Mouse (Mus musculus) brain, embryonic 14.5 days (tissue): ENCODE measurements at regions not wholly inside any gene's neighbourhood (a gene's known extent, or its start where the extent isn't known, plus 50 kb on each side); places are given as distances from the start of the nearest gene placed in this dataset.

Experiments
- DNase-seq: peaks from one replicate; pipeline ENCODE4 v3.0.0-alpha.2; 2011; ENCODE audit warnings: low read depth
- CTCF ChIP-seq: fragments of 200-500 bp; IDR thresholded peaks from 2 replicates; pipeline ENCODE4 v1.5.1; 2012; ENCODE audit warnings: inconsistent platforms, mild to moderate bottlenecking, moderate library complexity, borderline replicate concordance; ENCODE audit not compliant: insufficient read depth, insufficient read length; ENCODE audit errors: extremely low read depth
- POLR2A ChIP-seq: fragments of 200-500 bp; IDR thresholded peaks from 2 replicates; pipeline ENCODE4 v1.6.1; 2012; ENCODE audit warnings: mild to moderate bottlenecking, inconsistent platforms, borderline replicate concordance; ENCODE audit not compliant: poor library complexity, insufficient read depth, insufficient read length, severe bottlenecking; ENCODE audit errors: extremely low read depth

DNA sequence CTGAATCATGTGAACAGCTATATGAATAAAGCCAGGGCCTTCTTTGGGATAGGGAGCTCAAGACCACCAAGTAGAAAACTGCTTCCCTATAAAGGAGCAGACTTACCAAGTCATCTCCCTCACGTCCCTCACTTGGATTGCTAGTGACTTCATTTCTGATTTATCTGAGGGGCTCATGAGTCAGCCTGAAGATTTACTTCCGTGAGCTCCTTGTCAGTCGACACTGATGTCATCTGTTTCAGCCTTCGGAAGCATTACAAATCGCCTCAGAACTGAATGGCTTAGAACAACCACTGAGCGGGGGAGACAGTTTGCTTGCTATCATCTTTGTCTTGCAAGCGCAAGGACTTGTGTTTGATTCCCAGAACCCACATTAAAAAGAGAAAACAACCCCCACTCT lies 81.5 kb upstream of the Galnt15 start:
- TF ChIP-seq CTCF (no peak), POLR2A (no peak)
- DNase-seq, result peak; percentile 44

DNA sequence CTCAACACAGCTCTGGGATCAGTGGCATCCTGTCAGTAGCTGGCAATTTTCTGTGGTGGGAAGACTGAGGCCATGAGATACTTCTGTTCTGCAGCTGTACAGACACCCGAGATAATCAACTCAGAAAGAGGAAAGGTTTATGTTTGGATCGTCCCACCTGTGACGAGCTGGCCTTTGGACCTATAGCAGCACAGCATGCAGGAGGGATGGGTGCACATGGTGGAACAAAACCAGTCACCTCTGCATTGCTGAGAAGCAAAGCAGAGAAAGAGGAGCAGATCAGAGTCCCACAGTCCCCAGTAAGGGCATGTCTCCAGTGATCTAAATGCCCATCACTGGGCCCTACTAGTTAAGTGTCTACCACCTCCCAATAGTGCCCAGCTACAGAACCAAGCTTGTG lies 76.9 kb upstream of the Galnt15 start:
- TF ChIP-seq POLR2A, result no peak
- no peak for TF ChIP-seq CTCF
- DNase-seq, result no peak

DNA sequence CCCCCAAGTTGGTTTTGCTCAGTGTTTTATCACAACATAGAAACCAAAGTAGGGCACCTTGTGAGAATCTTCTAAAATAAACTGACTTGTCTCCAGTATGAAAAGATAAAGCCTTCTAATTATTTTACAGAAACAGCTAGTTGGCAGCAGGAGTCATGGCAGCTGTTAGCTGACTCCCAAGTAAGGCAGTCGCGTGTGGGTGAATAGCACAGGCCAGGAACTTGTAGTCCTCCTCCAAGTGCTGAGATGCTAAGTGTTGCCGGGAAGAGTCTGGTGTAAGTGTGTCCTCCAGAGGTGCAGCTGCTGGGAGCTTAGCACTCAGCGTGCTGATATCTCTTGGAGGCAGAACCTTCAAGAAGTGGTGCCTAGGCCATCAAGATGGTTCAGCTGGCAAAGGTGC lies 75.0 kb upstream of the Galnt15 start:
- peak; percentile 37 for DNase-seq
- TF ChIP-seq POLR2A, result no peak
- TF ChIP-seq CTCF, result no peak

DNA sequence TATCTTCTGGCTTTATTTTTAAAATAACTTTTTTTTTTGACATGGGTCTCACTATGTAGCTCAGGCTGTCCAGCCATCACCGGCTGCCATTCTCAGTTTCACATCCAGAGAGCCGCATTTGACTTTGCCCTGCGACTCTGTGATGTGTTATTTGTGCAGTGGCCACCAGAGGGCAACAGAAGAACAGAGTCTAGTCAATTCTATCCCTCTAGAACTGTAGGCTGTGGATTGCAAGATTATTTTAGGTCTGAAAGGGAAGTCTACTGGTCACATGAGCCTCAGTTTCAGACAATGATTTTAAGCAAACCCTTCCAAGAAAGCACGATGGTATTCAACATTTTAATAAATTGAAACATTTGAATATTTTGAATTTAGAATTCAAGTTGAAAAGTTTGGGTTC lies 73.8 kb upstream of the Galnt15 start:
- peak; percentile 87 for DNase-seq
- TF ChIP-seq CTCF, result peak; percentile 84
- no peak for TF ChIP-seq POLR2A

DNA sequence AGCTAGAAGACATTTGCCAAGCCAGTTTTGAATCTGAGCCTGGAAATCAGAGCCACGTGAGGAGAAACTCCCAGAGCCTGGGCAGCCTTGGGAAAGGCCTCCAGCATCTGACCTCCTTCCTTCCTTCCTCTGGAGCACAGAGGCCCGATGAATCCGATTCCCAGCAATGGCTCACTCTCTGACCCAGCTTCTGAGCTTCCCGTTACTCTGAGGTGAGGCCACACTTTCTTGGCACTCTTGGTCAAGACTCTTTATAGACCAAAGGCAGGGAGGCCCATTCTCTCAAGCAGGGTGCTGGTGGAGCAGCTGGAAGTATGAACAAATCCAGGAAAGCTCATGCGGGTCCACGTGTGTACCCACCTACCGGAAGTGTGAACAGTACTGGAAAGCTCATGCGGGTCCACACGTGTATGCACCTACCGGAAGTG lies 71.6 kb upstream of the Galnt15 start:
- no peak for TF ChIP-seq POLR2A
- no peak for TF ChIP-seq CTCF
- no peak for DNase-seq

DNA sequence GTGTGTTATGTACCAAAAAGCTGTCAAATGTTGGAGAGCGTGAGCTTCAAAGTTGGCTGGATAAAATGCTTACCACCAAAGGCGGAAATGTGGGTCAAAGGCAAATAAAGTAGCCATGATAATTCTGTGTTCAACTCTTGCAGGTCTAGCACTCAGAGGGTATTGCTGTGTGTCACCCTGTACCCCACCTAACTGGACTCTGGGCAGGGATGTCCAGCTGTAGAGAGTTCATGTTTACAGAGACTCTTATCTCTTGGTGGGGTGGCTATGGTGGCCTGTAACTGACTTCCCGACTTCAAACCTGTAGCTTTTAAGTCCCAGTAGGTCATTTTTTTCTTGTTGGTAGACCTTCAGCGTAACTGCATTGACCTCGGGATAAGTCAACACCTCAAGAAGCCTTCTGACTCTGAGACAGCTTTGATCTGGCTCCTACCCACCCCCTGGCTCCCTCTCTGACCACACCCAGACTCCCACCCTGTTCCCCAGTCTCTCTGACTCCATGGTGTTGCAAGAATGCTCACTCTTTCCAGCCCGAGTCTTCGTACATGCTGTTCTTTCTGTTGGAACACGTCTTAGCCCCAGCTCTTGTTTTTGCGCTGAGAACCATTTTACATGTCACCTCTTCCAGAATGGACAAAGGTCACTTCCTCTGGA lies 68.5 kb upstream of the Galnt15 start:
- TF ChIP-seq CTCF (no peak), POLR2A (no peak)
- no peak for DNase-seq

DNA sequence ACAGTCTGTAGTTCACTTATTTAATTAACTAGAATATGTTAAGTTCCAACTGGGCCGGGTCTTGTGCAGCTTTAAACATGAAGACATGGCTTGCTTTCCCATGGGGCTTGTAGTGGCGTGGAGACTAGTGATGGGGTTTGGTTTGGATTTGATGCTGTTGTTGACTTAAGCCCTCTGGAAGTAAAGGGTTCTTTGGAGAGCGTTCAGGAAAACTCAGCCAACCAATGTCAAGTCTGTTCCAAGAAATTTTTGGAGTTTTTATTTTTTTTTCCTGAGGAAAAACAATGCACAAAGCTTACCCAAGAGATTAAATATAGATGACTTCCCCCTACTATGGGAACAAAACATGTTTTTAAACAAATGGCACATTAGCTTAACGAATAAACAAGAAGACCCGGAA lies 67.3 kb upstream of the Galnt15 start:
- no peak for DNase-seq
- TF ChIP-seq POLR2A, result no peak
- TF ChIP-seq CTCF, result no peak

DNA sequence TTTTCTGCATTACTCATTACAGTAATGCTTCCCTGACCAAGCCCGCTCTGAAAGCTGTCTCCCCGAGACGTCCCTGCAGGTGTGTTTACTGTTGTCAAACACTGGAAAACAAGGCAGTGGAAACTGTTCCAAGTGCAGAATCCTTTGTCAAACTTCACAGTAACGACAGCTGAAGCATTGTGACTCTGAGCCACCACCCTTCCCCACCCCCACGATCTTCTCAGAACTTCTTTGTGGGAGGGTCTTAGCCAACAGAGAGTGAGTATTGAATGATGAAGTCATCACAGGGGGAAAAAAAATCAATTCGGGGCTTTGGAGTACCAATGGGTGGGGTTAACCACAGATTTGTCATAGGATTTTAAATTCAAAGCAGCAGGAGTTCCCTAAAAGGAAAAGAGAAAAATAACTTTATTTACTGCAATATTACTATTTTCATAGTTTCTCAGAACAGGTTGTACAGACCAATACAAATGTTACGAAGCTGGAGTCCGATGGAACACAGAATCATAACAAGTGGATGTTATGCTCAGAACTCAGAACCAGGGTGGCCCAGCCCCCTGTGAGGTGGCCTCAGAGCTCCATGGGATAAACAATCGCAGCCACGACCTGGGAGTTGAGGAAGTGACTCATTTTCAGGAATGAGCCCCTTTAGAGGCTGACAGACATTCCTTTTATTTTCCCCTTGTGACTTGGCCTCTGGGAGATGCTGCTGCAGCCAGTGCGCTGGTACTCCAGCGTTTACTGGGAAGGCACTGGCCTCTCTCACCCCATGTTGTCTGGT lies 65.5 kb upstream of the Galnt15 start:
- TF ChIP-seq CTCF, result no peak
- TF ChIP-seq POLR2A, result no peak
- DNase-seq, result no peak

DNA sequence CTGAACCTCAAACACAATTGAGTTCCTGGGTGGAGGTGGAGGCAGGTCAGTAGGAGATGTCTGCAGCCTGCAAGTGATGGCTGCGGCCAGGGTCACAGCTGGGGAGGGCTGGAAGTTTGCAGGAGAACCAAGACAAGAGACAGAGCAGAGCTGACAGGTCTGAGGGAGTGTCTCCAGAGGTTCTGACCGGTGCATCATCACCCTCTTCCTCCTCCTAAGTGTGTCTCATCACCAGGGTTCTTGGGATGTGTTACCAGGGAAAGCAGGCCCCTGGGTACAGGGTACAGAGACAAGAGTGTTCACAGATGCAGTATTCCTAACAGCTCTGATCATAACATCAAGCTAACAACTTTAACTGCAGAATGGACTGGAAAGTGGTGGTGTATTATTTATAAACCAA lies 64.7 kb upstream of the Galnt15 start:
- no peak for TF ChIP-seq POLR2A
- TF ChIP-seq CTCF, result no peak
- no peak for DNase-seq

DNA sequence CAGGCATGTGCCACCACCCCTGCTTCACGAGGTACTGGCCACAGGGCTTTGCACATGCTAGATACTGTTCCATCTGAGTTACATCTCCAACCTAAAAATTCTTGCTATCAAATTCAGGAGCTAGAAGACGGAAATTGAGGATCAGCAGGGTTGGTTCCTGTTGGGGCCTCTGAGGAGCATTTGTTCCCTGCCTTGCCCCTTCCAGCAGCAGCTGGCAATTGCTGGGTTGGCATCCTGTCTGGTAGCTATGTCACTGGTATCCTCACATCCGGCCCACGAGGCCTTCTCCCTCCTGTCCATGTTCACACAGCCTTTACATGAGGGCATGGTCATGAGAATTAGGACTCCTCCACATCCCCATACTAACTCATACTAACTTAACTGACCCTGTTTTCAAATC lies 64.0 kb upstream of the Galnt15 start:
- DNase-seq, result no peak
- TF ChIP-seq POLR2A (no peak), CTCF (no peak)

DNA sequence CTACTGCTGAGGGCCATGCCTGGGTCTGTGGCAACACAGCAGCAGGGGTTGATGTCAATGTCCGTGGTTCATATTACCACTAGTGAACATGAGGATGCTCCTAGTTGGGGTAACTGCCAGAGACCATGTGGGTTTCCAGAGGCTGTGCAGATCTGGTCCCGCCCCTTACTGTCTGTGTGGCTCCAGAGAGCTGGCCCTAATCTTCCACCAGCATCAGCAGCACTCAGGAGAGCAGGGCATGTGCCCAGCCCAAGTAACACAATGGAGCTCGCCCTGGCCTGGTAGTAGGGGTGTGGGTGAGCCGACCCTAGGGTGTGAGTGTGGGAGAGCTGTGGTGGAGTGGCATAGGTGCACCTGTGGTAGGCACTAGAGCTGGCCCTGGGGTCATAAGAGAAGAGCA lies 59.3 kb upstream of the Galnt15 start:
- TF ChIP-seq POLR2A (no peak), CTCF (no peak)
- DNase-seq, result no peak
